Mouse (Mus musculus) hindbrain, postnatal 0 days (tissue): ENCODE data around the gene Tmprss11c. TPM values are rescaled to one million over a fixed set of nuclear protein-coding genes. Genes with fewer than 3 reads are reported as not detected.

Source experiments
- ATAC-seq: fragments of 200-750 bp; cut with Nextera tagmentation; 2 replicates; pipeline ENCODE4 v1.8.0; 2017; ENCODE audit warnings: mild to moderate bottlenecking, moderate TSS enrichment, moderate library complexity
- DNase-seq: peaks from one replicate; pipeline ENCODE4 v3.0.0-alpha.2; 2015; ENCODE audit warnings: low spot score
- H3K27ac ChIP-seq: fragments of 300-500 bp; sonication (generic); 2 replicates; pipeline ENCODE4 v1.5.1; 2014; ENCODE audit warnings: mild to moderate bottlenecking
- H3K27me3 ChIP-seq: fragments of 300-500 bp; sonication (generic); 2 replicates; pipeline ENCODE4 v1.6.1; 2014; ENCODE audit warnings: low read length, mixed read lengths; ENCODE audit not compliant: insufficient read depth
- H3K36me3 ChIP-seq: fragments of 300-500 bp; sonication (generic); 2 replicates; pipeline ENCODE4 v1.6.1; 2014; ENCODE audit warnings: low read length, mixed read lengths; ENCODE audit not compliant: insufficient read depth
- H3K4me1 ChIP-seq: fragments of 300-500 bp; sonication (generic); 2 replicates; pipeline ENCODE4 v1.6.1; 2014; ENCODE audit warnings: antibody characterized with exemption, low read length, mixed read lengths; ENCODE audit not compliant: insufficient read depth
- H3K4me2 ChIP-seq: fragments of 300-500 bp; sonication (generic); 2 replicates; pipeline ENCODE4 v1.6.1; 2014; ENCODE audit warnings: low read depth, mild to moderate bottlenecking, low read length, moderate library complexity, mixed read lengths
- H3K4me3 ChIP-seq: fragments of 300-500 bp; sonication (generic); 2 replicates; pipeline ENCODE4 v1.5.1; 2014; ENCODE audit warnings: low read length
- H3K9ac ChIP-seq: fragments of 300-500 bp; sonication (generic); replicated peaks from 2 replicates; pipeline ENCODE4 v1.6.1; 2014; ENCODE audit warnings: mild to moderate bottlenecking, low read length, moderate library complexity, mixed read lengths
- H3K9me3 ChIP-seq: fragments of 300-500 bp; sonication (generic); 2 replicates; pipeline ENCODE4 v1.6.1; 2016; ENCODE audit warnings: low read length, mixed read lengths
- CTCF ChIP-seq: IDR thresholded peaks from 2 replicates; pipeline ENCODE4 v1.5.1; 2016; ENCODE audit warnings: antibody characterized with exemption, control low read depth, low read depth
- WGBS: fragments of 180-500 bp; shearing (Covaris S2); extraction: QIAGEN DNeasy Blood & Tissue Kit; methylation state at CpG from one replicate; pipeline ENCODE4 v1.1.7; 2014; 5-methylcytosine and 5-hydroxymethylcytosine counted together
- polyA plus RNA-seq: library from polyadenylated mRNA; unstranded; fragments of >200 nt; fragmentation: Nextera tagmentation; extraction: Ambion mirVana; gene quantifications from 2 replicates; pipeline ENCODE4 v1.2.1, GENCODE M21; 2015
- total RNA-seq: library from RNA; depleted of rRNA; stranded (reverse); fragments of >200 nt; gene quantifications from 2 replicates; pipeline ENCODE4 v1.2.3, GENCODE M21; 2014; rRNA removed

The Tmprss11c gene
- total and polyA plus RNA-seq, 2 experiments from 2014 or later = not detected

- ATAC-seq = no peak
- Histone ChIP-seq H3K4me2 (no peak overlapping the region), H3K27ac (no peak overlapping the region), H3K9me3 (no peaks in the 10 kb centered on the region), H3K4me1 (no peaks in the 10 kb centered on the region), H3K9ac (no peak overlapping the region), H3K4me3 (no peak overlapping the region), H3K27me3 (no peaks in the 10 kb centered on the region), H3K36me3 (no peaks in the 10 kb centered on the region)
- WGBS = 78% methylated on average over 5 of the region's 5 CpGs
- DNase-seq = no peak
- TF ChIP-seq CTCF = no peak
Observed at GRCm38 (mm10) chr5:86227156-86227853, 61.8 kb downstream of the Tmprss11c start.

DNA sequence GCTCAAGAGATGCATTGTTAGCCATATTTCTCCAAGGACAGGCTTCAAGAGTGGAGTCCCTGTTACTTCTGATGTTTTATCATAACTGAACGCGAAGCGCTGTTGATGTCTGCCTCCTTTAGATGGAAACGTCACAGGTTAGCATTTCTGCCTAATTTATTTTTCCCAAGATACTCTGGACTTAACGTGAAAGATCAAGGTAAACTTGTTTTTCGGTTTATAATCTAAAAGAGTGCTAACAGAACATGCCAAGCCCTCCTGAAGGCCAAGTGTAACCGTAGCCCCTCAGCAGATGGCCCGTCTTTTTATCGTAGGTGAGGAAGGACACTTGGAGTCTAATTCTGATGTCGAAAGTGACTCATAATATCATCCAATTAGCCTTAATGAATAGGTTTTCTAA lies 91.3 kb downstream of the Tmprss11c start, which contains the start of gene Gnrhr:
Gene Gnrhr, minus strand, starts transcription at position 101 of the 400 bp plus-strand sequence.
- Histone ChIP-seq H3K9me3 (no peaks in the 10 kb centered on the region), H3K27ac (no peak within 1 kb of the TSS), H3K4me3 (no peak within 1 kb of the TSS), H3K9ac (no peak within 1 kb of the TSS), H3K4me2 (no peak within 1 kb of the TSS), H3K36me3 (no peaks in the 10 kb centered on the region), H3K27me3 (no peaks in the 10 kb centered on the region), H3K4me1 (no peaks in the 10 kb centered on the region)
- 91% methylated on average over 10 of the region's 10 CpGs for WGBS
- no peak for TF ChIP-seq CTCF
- DNase-seq (no peak), ATAC-seq (no peak)

DNA sequence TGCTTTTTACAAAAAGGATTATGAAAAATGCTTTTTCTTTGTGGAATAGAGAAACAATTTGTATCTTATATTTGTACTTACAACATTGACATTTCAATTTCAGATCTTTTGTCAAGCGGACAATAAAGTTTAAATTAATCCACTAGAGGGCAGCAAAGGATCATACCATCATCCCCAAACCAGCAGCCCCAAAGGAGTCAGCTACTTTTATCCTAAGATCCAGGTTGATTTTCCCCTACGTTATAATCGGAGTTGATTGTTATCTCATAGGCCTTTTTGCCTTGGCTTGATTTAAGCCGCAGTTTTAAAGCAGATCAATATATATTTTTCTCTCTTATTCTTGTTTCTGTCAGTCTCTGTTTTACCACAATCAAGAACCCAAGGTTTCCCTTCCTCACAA lies 97.8 kb downstream of the Tmprss11c start:
- WGBS = 14% methylated on average over 4 of the region's 4 CpGs
- ATAC-seq = 0 out of 2 replicates have a peak, but pooled peaks have one; percentile 59

DNA sequence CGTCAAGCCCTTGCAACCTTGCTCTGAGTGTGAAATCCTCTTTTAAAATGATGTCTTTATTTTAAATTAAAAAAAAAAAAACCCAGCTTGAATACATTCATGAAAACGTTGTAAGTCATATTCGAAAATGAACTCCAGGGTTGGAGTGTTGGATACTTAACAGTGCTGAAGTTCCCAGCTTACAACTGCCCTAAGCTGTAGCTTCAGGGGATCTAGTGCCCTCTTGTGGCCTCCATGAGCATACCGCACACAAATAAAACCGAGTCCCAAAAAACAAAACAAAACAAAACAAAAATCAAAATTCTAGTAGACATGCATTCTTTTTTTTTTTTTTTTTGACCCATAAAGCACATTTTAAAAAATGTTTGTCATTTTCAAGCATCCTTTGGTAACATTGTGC lies 98.3 kb downstream of the Tmprss11c start:
- no peak overlapping the region for H3K4me3 ChIP-seq
- H3K9ac ChIP-seq = no peak overlapping the region
- peak; percentile 71 for DNase-seq
- no peak overlapping the region for H3K27ac ChIP-seq
- ATAC-seq = peak; percentile 56; the same call in 1 of the 2 replicates
- no peak overlapping the region for H3K4me2 ChIP-seq
- no peaks in the 10 kb centered on the region for H3K4me1 ChIP-seq
- no peaks in the 10 kb centered on the region for H3K9me3 ChIP-seq
- no peaks in the 10 kb centered on the region for H3K27me3 ChIP-seq
- 27% methylated on average over 5 of the region's 5 CpGs for WGBS
- H3K36me3 ChIP-seq = no peaks in the 10 kb centered on the region
- peak; percentile 64 for TF ChIP-seq CTCF

More for the DNA sequence above, 97.8 kb downstream of the Tmprss11c start:
- peak; percentile 85 for DNase-seq
- H3K9ac ChIP-seq = no peak overlapping the region
- no peaks in the 10 kb centered on the region for H3K27me3 ChIP-seq
- peak; percentile 76 for TF ChIP-seq CTCF
- H3K4me2 ChIP-seq = no peak overlapping the region
- H3K36me3 ChIP-seq = no peaks in the 10 kb centered on the region
- no peaks in the 10 kb centered on the region for H3K9me3 ChIP-seq
- H3K4me1 ChIP-seq = no peaks in the 10 kb centered on the region
- no peak overlapping the region for H3K27ac ChIP-seq
- no peak overlapping the region for H3K4me3 ChIP-seq

DNA sequence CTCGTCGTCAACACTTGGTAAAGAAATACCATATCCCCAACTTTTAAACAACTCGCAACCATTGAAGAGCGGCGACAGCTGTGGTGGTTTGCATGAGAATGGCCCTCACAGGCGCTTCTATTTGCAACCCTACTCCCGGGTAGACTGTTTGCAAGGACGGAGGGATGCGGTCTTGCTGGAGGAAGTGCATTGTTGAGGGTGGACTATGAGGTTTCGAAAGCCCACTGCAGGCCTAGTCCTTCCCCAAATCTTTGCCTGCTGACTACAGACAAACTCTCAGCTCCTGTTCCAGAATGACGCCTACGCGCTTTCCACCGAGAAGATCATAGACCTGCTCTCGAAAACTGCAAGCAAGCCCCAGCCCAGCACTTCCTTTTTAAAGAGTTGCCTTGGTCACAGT lies 98.8 kb downstream of the Tmprss11c start:
- ATAC-seq = no peak
- 40% methylated on average over 15 of the region's 15 CpGs for WGBS
- DNase-seq = no peak

DNA sequence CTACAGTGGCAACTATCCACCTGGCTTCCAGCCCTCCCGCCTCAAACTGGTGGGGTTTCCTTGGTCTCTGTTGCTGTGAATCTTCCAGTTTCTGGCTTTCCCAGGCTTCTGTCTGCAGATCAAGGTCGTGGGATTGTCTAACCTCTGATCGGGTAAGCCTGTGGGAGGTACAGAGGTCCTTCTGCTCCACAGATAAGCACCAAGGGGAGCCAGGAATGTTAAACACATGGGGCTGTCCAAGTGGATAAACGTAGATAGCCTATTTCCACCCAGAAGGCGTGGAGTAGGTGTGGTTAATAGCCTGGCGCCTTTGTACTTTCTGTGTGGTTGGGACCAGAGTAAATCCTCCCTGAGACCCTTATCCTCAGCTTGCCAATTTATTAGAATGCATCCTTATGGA lies 101.7 kb downstream of the Tmprss11c start:
- H3K9ac ChIP-seq = no peak overlapping the region
- 79% methylated on average over 6 of the region's 6 CpGs for WGBS
- H3K27me3 ChIP-seq = no peaks in the 10 kb centered on the region
- no peak overlapping the region for H3K4me2 ChIP-seq
- no peak overlapping the region for H3K4me3 ChIP-seq
- no peak overlapping the region for H3K27ac ChIP-seq
- H3K4me1 ChIP-seq = no peaks in the 10 kb centered on the region
- H3K36me3 ChIP-seq = no peaks in the 10 kb centered on the region
- no peaks in the 10 kb centered on the region for H3K9me3 ChIP-seq
- ATAC-seq (no peak), DNase-seq (no peak)
- TF ChIP-seq CTCF = no peak

More for the DNA sequence above, 98.8 kb downstream of the Tmprss11c start:
- no peaks in the 10 kb centered on the region for H3K9me3 ChIP-seq
- H3K4me2 ChIP-seq = no peak overlapping the region
- H3K27ac ChIP-seq = no peak overlapping the region
- no peak overlapping the region for H3K9ac ChIP-seq
- no peaks in the 10 kb centered on the region for H3K27me3 ChIP-seq
- no peaks in the 10 kb centered on the region for H3K4me1 ChIP-seq
- H3K4me3 ChIP-seq = no peak overlapping the region
- no peaks in the 10 kb centered on the region for H3K36me3 ChIP-seq
- TF ChIP-seq CTCF = no peak

Other genes starting within 250 kb of the Tmprss11c start
- 17.8 and 18.2 TPM in 2 replicates for gene Cenpc1, start 223.7 kb downstream of the Tmprss11c start, total RNA-seq
- gene Cenpc1, start 223.7 kb downstream of the Tmprss11c start, polyA plus RNA-seq = 24.3 and 26.6 TPM in 2 replicates
- not detected in 2 replicates for gene Stap1, start 217.6 kb downstream of the Tmprss11c start, total RNA-seq
- 0.86 and 1.1 TPM in 2 replicates for gene Stap1, start 217.6 kb downstream of the Tmprss11c start, polyA plus RNA-seq
- 10.6 and 11.9 TPM in 2 replicates for gene Uba6, start 116.5 kb downstream of the Tmprss11c start, total RNA-seq
- 7.2 and 7.9 TPM in 2 replicates for gene Uba6, start 116.5 kb downstream of the Tmprss11c start, polyA plus RNA-seq
- not detected in 2 replicates for gene Gnrhr, start 91.4 kb downstream of the Tmprss11c start, total RNA-seq
- gene Gnrhr, start 91.4 kb downstream of the Tmprss11c start, polyA plus RNA-seq = 0.20 TPM in 1 of 2 replicates, not detected in the other
- gene Tmprss11d, start 84.1 kb upstream of the Tmprss11c start, total RNA-seq = 0.21 TPM in 1 of 2 replicates, not detected in the other
- gene Tmprss11d, start 84.1 kb upstream of the Tmprss11c start, polyA plus RNA-seq = 0.08 TPM in 1 of 2 replicates, not detected in the other
- not detected in 2 replicates for gene Tmprss11a, start 179.7 kb upstream of the Tmprss11c start, total RNA-seq
- 0.06 TPM in 1 of 2 replicates, not detected in the other for gene Tmprss11a, start 179.7 kb upstream of the Tmprss11c start, polyA plus RNA-seq
- not detected in 2 replicates for gene Tmprss11g, start 229.3 kb upstream of the Tmprss11c start, total RNA-seq
- not detected in 2 replicates for gene Tmprss11g, start 229.3 kb upstream of the Tmprss11c start, polyA plus RNA-seq